In the genomic region with DNA sequence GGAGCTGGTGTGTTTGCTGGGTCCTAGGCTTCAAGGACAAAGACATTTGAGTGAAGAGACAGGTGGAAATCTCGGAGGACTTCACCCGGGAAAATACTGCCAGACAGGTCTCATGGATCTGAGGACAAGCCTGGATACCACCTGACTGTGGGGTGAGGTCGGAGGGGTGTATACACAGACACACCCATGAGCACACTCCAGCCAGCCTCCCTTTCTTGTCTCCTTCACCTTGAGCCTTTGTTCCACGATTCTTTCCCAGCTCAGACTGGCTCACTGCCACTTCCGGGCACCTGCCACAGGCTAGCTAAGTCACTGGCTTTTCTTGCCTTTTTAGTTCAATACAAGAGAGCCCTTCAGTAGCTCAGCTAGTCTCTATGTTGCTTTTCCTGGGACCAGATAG, we compare ENCODE assay signal across 19 mouse cellular contexts. TPM values are rescaled to one million over a fixed set of nuclear protein-coding genes. Genes with fewer than 3 reads are reported as not detected.
DNase-seq lines count a peak whose midpoint lies in the region; ATAC-seq lines count a peak whose summit lies in the region.
"Had no signal": no experiment of that assay in that cellular context is flagged by ENCODE, and none has a peak within 500 bp of the region (broad histone marks: within the 10 kb centered on the region; RNA-seq: fewer than 3 reads in every experiment).

No protein-coding gene starts in this region.

- no peak for DNase-seq in heart, embryonic 10.5 days (ENCODE audit: low spot score)
- no peak for DNase-seq in heart, postnatal 25 days (ENCODE audit: low spot score)
- peak; percentile 57 for DNase-seq in lung, postnatal 36 days
- DNase-seq in lung, postnatal 25 days (ENCODE audit: low spot score), result no peak
- DNase-seq in ZHBTc4 (ENCODE audit: low read depth, low spot score), result peak; percentile 92
- no peak for DNase-seq in urinary bladder, adult 18-20 months (ENCODE audit: low spot score in 2 of 2)
- DNase-seq: heart, postnatal 36 days; liver had no signal

- no peaks in the 10 kb centered on the region for H3K9me3 ChIP-seq in heart, embryonic 10.5 days
- no peaks in the 10 kb centered on the region for H3K9me3 ChIP-seq in stomach, embryonic 14.5 days (ENCODE audit: control insufficient read depth, low read depth, low read length)
- H3K9me3 ChIP-seq: forebrain, embryonic 12.5 days; midbrain, embryonic 15.5 days had no signal

- WGBS in heart, embryonic 10.5 days, result 40% methylated on average over 5 of the region's 5 CpGs
- 59% methylated on average over 5 of the region's 5 CpGs for WGBS in stomach, embryonic 14.5 days

- H3K36me3 ChIP-seq in heart, embryonic 10.5 days, result no peaks in the 10 kb centered on the region
- H3K36me3 ChIP-seq in stomach, embryonic 14.5 days (ENCODE audit: control insufficient read depth, insufficient read depth, low read length), result no peaks in the 10 kb centered on the region
- H3K36me3 ChIP-seq: forebrain, embryonic 12.5 days; midbrain, embryonic 15.5 days had no signal

- H3K9ac ChIP-seq in stomach, embryonic 14.5 days (replicated peaks; ENCODE audit: low read depth, low read length), result no peak overlapping the region
- H3K9ac ChIP-seq: forebrain, embryonic 12.5 days; midbrain, embryonic 15.5 days had no signal

- peak overlapping the region; percentile 44 for H3K27ac ChIP-seq in heart, embryonic 10.5 days
- H3K27ac ChIP-seq in stomach, embryonic 14.5 days (ENCODE audit: low read length), result peak overlapping the region; percentile 66
- H3K27ac ChIP-seq: midbrain, embryonic 15.5 days had no signal

- intact Hi-C loops in heart, postnatal 25 days (cut with DNase I), result no loop called here

- H3K4me1 ChIP-seq in heart, embryonic 10.5 days, result peaks cover 41% of the 10 kb centered on the region
- H3K4me1 ChIP-seq in stomach, embryonic 14.5 days (ENCODE audit: control insufficient read depth, insufficient read depth, low read length), result peaks cover 28% of the 10 kb centered on the region

- no peak overlapping the region for H3K4me2 ChIP-seq in stomach, embryonic 14.5 days (replicated peaks; ENCODE audit: low read depth, low read length)
- H3K4me2 ChIP-seq: forebrain, embryonic 12.5 days; midbrain, embryonic 15.5 days had no signal

- H3K27me3 ChIP-seq in heart, embryonic 10.5 days (ENCODE audit: insufficient read depth, poor library complexity, severe bottlenecking), result peaks cover 7% of the 10 kb centered on the region; the same call in 1 of the 2 replicates
- no peaks in the 10 kb centered on the region for H3K27me3 ChIP-seq in stomach, embryonic 14.5 days (ENCODE audit: control insufficient read depth, insufficient read depth, low read length)
- H3K27me3 ChIP-seq: forebrain, embryonic 12.5 days; midbrain, embryonic 15.5 days had no signal

- peak; percentile 58 for ATAC-seq in stomach, embryonic 14.5 days (ENCODE audit: insufficient number of reproducible peaks, insufficient read depth, low FRiP score, low read depth)
- ATAC-seq in monocyte, adult 5-6 weeks (replicated peaks; ENCODE audit: insufficient number of reproducible peaks, low FRiP score, low TSS enrichment, poor library complexity, severe bottlenecking), result no peak
- ATAC-seq: activated CD4-positive, CD25-positive, alpha-beta regulatory T cell, adult 4 months; CD4-positive, CD25-positive, alpha-beta regulatory T cell, adult 4 months; inflammation-experienced regulatory T-cells, adult 6 months; midbrain, embryonic 15.5 days had no signal

- no peak overlapping the region for H3K4me3 ChIP-seq in heart, embryonic 10.5 days
- H3K4me3 ChIP-seq in stomach, embryonic 14.5 days (ENCODE audit: low read depth, low read length), result no peak overlapping the region
- H3K4me3 ChIP-seq: forebrain, embryonic 12.5 days; midbrain, embryonic 15.5 days had no signal

RNA-seq across cellular contexts. Expression of gene Acvr1b, which starts 9.6 kb away (rescaled TPM):
- polyA plus RNA-seq in heart, embryonic 10.5 days (2016; fragmentation: Nextera tagmentation; extraction: Ambion mirVana), result 5.4 and 5.6 TPM in 2 replicates
- total RNA-seq in heart, postnatal 25 days (2021), result 10 to 100 TPM; 11.7 to 14.5 TPM
- 11.5 and 14.5 TPM in 2 replicates for polyA plus RNA-seq in stomach, embryonic 14.5 days (2014; fragmentation: Nextera tagmentation; extraction: Ambion mirVana)
- 14.2 to 16.4 TPM (median 14.2 TPM) in 3 replicates for total RNA-seq in monocyte, adult 5-6 weeks (2017)

RNA-seq across cellular contexts. Expression of gene Acvrl1, which starts 36.0 kb away (rescaled TPM):
- 2.7 and 5.2 TPM in 2 replicates for polyA plus RNA-seq in heart, embryonic 10.5 days (2016; fragmentation: Nextera tagmentation; extraction: Ambion mirVana)
- 10 to 100 TPM; 23.2 to 31.5 TPM for total RNA-seq in heart, postnatal 25 days (2021)
- 15.6 and 16.9 TPM in 2 replicates for polyA plus RNA-seq in stomach, embryonic 14.5 days (2014; fragmentation: Nextera tagmentation; extraction: Ambion mirVana)
- total RNA-seq in monocyte, adult 5-6 weeks (2017), result 8.5 to 20.0 TPM (median 11.2 TPM) in 3 replicates

RNA-seq across cellular contexts. Expression of gene Ankrd33, which starts 48.7 kb away (rescaled TPM):
- polyA plus RNA-seq in heart, embryonic 10.5 days (2016; fragmentation: Nextera tagmentation; extraction: Ambion mirVana), result not detected in 2 replicates
- total RNA-seq in heart, postnatal 25 days (2021), result not detected
- polyA plus RNA-seq in stomach, embryonic 14.5 days (2014; fragmentation: Nextera tagmentation; extraction: Ambion mirVana), result not detected in 2 replicates
- not detected in 3 replicates for total RNA-seq in monocyte, adult 5-6 weeks (2017)
- total RNA-seq: gastrocnemius, postnatal 4 days; heart, postnatal 36 days; layer of hippocampus, postnatal 10 days; neutrophil, adult 5-6 weeks had no signal
- polyA plus RNA-seq: activated CD4-positive, CD25-positive, alpha-beta regulatory T cell, adult 4 months; CD4-positive, CD25-positive, alpha-beta regulatory T cell, adult 4 months; forebrain, embryonic 12.5 days; inflammation-experienced regulatory T-cells, adult 6 months; midbrain, embryonic 15.5 days; thymus, postnatal 0 days had no signal

RNA-seq across cellular contexts. Expression of gene Grasp, which starts 59.7 kb away (rescaled TPM):
- 3.4 and 5.0 TPM in 2 replicates for polyA plus RNA-seq in heart, embryonic 10.5 days (2016; fragmentation: Nextera tagmentation; extraction: Ambion mirVana)
- total RNA-seq in heart, postnatal 25 days (2021), result 10 to 100 TPM in 1 of 2 experiments, 1 to 10 TPM in 1; 9.4 to 12.3 TPM
- 6.4 and 7.2 TPM in 2 replicates for polyA plus RNA-seq in stomach, embryonic 14.5 days (2014; fragmentation: Nextera tagmentation; extraction: Ambion mirVana)
- 4.9 to 10.8 TPM (median 9.0 TPM) in 3 replicates for total RNA-seq in monocyte, adult 5-6 weeks (2017)
- polyA plus RNA-seq: activated CD4-positive, CD25-positive, alpha-beta regulatory T cell, adult 4 months had no signal

Comparison
In these comparisons a context has a peak if more than half of its experiments do, and no peak if none do; other contexts are left out.
1. DNase-seq: peak in lung, postnatal 36 days (single experiment) and ZHBTc4 (single experiment); none in heart, embryonic 10.5 days (single experiment), heart, postnatal 25 days (single experiment), lung, postnatal 25 days (single experiment) and urinary bladder, adult 18-20 months (0 of 2).